Mouse (Mus musculus): ENCODE results near the gene Wdr17. TPM values are rescaled to one million over a fixed set of nuclear protein-coding genes. Genes with fewer than 3 reads are reported as not detected.

The Wdr17 gene
- total and polyA plus RNA-seq, 3 experiments, result not detected

- Histone ChIP-seq H3K36me3 (ENCODE audit: control insufficient read depth in 1 of 2, insufficient read depth in 2 of 2, low read length in 2 of 2) (no peaks in the 10 kb centered on the region), H3K4me1 (ENCODE audit: control insufficient read depth in 1 of 2, insufficient read depth in 2 of 2, low read length in 2 of 2) (no peaks in the 10 kb centered on the region), H3K27ac (ENCODE audit: control insufficient read depth, low read depth, low read length) (no peak overlapping the region), H3K27me3 (ENCODE audit: control insufficient read depth in 1 of 2, insufficient read depth in 2 of 2, low read length in 2 of 2) (no peaks in the 10 kb centered on the region), H3K9me3 (replicated peaks; ENCODE audit: insufficient read depth, low read length) (no peaks in the 10 kb centered on the region), H3K9ac (ENCODE audit: control insufficient read depth, low read depth, low read length, poor library complexity, severe bottlenecking) (no peak overlapping the region), H3K79me2 (ENCODE audit: control insufficient read depth, insufficient read depth, low read length, poor library complexity) (no peaks in the 10 kb centered on the region), H3K4me3 (ENCODE audit: control insufficient read depth in 1 of 2, insufficient read depth in 1 of 2, low read depth in 2 of 2, low read length in 2 of 2) (no peak overlapping the region)
- no peak for TF ChIP-seq POLR2A (IDR thresholded peaks at IDR 0.05; ENCODE audit: control insufficient read depth in 1 of 2, insufficient read depth in 1 of 2, low read depth in 1 of 2, low read length in 2 of 2, poor library complexity in 1 of 2)
- no peak for TF ChIP-seq NRF1 (IDR thresholded peaks at IDR 0.05; ENCODE audit: insufficient read depth, low read depth, low read length, poor library complexity, severe bottlenecking)
- no peak for TF ChIP-seq E2F4 (IDR thresholded peaks at IDR 0.05; ENCODE audit: borderline replicate concordance, low read depth, low read length)
- no peak for TF ChIP-seq TBP (IDR thresholded peaks at IDR 0.05; ENCODE audit: low read depth, low read length)
- TF ChIP-seq NELFE (IDR thresholded peaks at IDR 0.05; ENCODE audit: low read depth, low read length), result no peak
- TF ChIP-seq USF1 (IDR thresholded peaks at IDR 0.05; ENCODE audit: low read depth, low read length), result no peak
- no peak for TF ChIP-seq MYC (IDR thresholded peaks at IDR 0.05; ENCODE audit: low read depth, low read length)
- TF ChIP-seq SMC3 (IDR thresholded peaks at IDR 0.05; ENCODE audit: low read depth, low read length), result no peak
- no peak for TF ChIP-seq UBTF (IDR thresholded peaks at IDR 0.05; ENCODE audit: borderline replicate concordance, insufficient read depth, low read depth, low read length)
- TF ChIP-seq ZNF384 (IDR thresholded peaks at IDR 0.05; ENCODE audit: low read depth, low read length), result no peak
- TF ChIP-seq MAX (IDR thresholded peaks at IDR 0.05; ENCODE audit: low read length), result no peak
- TF ChIP-seq KAT2A (conservative IDR thresholded peaks at IDR 0.05; ENCODE audit: low read depth, low read length), result no peak
- no peak for TF ChIP-seq ZC3H11A (IDR thresholded peaks at IDR 0.05; ENCODE audit: low read depth, low read length)
- no peak for TF ChIP-seq ZKSCAN1 (IDR thresholded peaks at IDR 0.05; ENCODE audit: low read depth, low read length)
- TF ChIP-seq RCOR1 (IDR thresholded peaks at IDR 0.05; ENCODE audit: low read depth, low read length), result no peak
- DNase-seq (ENCODE audit: low read depth, low spot score), result no peak
Observed at GRCm38 (mm10) chr8:54912891-54913290, 25.9 kb upstream of the Wdr17 start.

- Histone ChIP-seq H3K27me3 (ENCODE audit: control insufficient read depth in 1 of 2, insufficient read depth in 2 of 2, low read length in 2 of 2) (no peaks in the 10 kb centered on the region), H3K36me3 (ENCODE audit: control insufficient read depth in 1 of 2, insufficient read depth in 2 of 2, low read length in 2 of 2) (no peaks in the 10 kb centered on the region), H3K4me3 (ENCODE audit: control insufficient read depth in 1 of 2, insufficient read depth in 1 of 2, low read depth in 2 of 2, low read length in 2 of 2) (no peak overlapping the region), H3K9ac (ENCODE audit: control insufficient read depth, low read depth, low read length, poor library complexity, severe bottlenecking) (no peak overlapping the region), H3K4me1 (ENCODE audit: control insufficient read depth in 1 of 2, insufficient read depth in 2 of 2, low read length in 2 of 2) (no peaks in the 10 kb centered on the region), H3K27ac (ENCODE audit: control insufficient read depth, low read depth, low read length) (no peak overlapping the region), H3K9me3 (replicated peaks; ENCODE audit: insufficient read depth, low read length) (no peaks in the 10 kb centered on the region), H3K79me2 (ENCODE audit: control insufficient read depth, insufficient read depth, low read length, poor library complexity) (no peaks in the 10 kb centered on the region)
- no peak for DNase-seq (ENCODE audit: low read depth, low spot score)
- TF ChIP-seq ETS1 (IDR thresholded peaks at IDR 0.05; ENCODE audit: low read depth, low read length) (no peak), USF2 (IDR thresholded peaks at IDR 0.05; ENCODE audit: borderline replicate concordance in 1 of 2, insufficient read depth in 1 of 2, low read depth in 1 of 2, low read length in 2 of 2) (no peak), MXI1 (IDR thresholded peaks at IDR 0.05; ENCODE audit: low read depth, low read length) (no peak), TBP (IDR thresholded peaks at IDR 0.05; ENCODE audit: low read depth, low read length) (no peak), MYC (IDR thresholded peaks at IDR 0.05; ENCODE audit: low read depth, low read length) (no peak), GATA1 (IDR thresholded peaks at IDR 0.05; ENCODE audit: low read depth, low read length) (no peak), POLR2AphosphoS5 (IDR thresholded peaks at IDR 0.05; ENCODE audit: borderline replicate concordance, low read depth, low read length) (no peak), MAZ (IDR thresholded peaks at IDR 0.05; ENCODE audit: low read depth, low read length) (no peak), ELF1 (IDR thresholded peaks at IDR 0.05; ENCODE audit: low read depth, low read length) (no peak), ZMIZ1 (IDR thresholded peaks at IDR 0.05; ENCODE audit: low read depth, low read length) (no peak), ZC3H11A (IDR thresholded peaks at IDR 0.05; ENCODE audit: low read depth, low read length) (no peak), MEF2A (IDR thresholded peaks at IDR 0.05; ENCODE audit: extremely low read depth, insufficient replicate concordance, low read depth, low read length, poor library complexity, severe bottlenecking) (no peak), ZKSCAN1 (IDR thresholded peaks at IDR 0.05; ENCODE audit: low read depth, low read length) (no peak), RCOR1 (IDR thresholded peaks at IDR 0.05; ENCODE audit: low read depth, low read length) (no peak), CHD2 (IDR thresholded peaks at IDR 0.05; ENCODE audit: low read length) (no peak), UBTF (IDR thresholded peaks at IDR 0.05; ENCODE audit: borderline replicate concordance, insufficient read depth, low read depth, low read length) (no peak), HCFC1 (IDR thresholded peaks at IDR 0.05; ENCODE audit: low read depth, low read length) (no peak), TCF12 (IDR thresholded peaks at IDR 0.05; ENCODE audit: low read depth, low read length) (no peak), SIN3A (IDR thresholded peaks at IDR 0.05; ENCODE audit: low read length) (no peak), POLR2A (IDR thresholded peaks at IDR 0.05; ENCODE audit: control insufficient read depth in 1 of 2, insufficient read depth in 1 of 2, low read depth in 1 of 2, low read length in 2 of 2, poor library complexity in 1 of 2) (no peak)
Observed at GRCm38 (mm10) chr8:54899444-54899843, 12.5 kb upstream of the Wdr17 start.
